Mouse (Mus musculus): ENCODE measurements around the gene Pga5. TPM values are rescaled to one million over a fixed set of nuclear protein-coding genes. Genes with fewer than 3 reads are reported as not detected.

The Pga5 gene
- not detected in 2 replicates for polyA plus RNA-seq (2012; rRNA removed)

GRCm38 (mm10) chr19:10677915-10678771 is at the start of gene Pga5:
TSS of gene Pga5 (minus strand) at chr19:10678071.

DNA sequence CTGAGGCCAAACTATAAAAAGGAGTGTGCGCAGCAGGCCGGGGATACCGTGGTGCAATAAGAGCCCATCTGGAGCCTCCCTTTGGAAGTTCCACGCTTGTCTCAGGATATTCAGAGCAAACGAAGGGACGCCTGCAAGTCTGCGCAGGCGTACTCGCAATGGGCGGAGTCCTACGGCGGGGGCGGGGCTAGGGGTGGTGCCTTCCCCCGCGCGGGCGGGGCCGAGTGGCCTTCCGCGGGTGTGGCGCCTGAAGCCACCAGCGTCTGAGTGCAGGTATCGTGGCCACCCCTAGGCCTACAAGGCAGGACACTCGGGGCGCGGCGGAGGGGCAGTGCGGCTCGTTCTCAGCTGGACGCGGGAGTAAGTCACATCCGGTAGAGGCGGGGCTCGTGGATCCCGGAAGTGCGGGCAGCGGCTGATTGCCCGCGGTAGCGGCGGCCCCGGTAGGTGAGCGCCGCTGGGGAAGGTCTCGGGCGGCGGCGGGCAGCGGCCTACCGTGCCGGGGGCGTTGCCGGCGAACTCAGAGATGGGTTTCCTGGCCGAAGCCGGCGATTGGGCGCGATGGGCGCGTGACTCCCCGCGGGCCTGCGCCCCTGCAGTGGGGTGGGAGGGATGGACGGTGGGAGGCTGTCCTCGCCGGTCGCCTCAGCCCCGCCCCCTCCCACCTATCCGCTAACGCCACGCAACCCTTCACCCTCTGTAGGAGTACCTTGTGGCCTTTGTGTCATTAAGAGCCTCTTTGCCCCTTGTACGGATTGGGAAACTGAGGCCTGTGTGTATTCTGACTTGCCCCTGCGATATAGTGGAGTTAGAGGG is 10.9 kb upstream of the Pga5 start, which contains the start of gene Vps37c:
TSS of gene Vps37c (plus strand) at position 199 of the 816 bp plus-strand sequence.

GRCm38 (mm10) chr19:10634106-10634871 is 43.6 kb downstream of the Pga5 start, which contains the start of gene Vwce:
TSS of gene Vwce (plus strand) at chr19:10634213.

Other genes starting within 250 kb of the Pga5 start
- 0.96 and 1.5 TPM in 2 replicates for gene Lrrc10b, start 220.6 kb downstream of the Pga5 start, polyA plus RNA-seq (2012; rRNA removed)
- gene Ppp1r32, start 195.1 kb downstream of the Pga5 start, polyA plus RNA-seq (2012; rRNA removed), result 0.71 and 0.76 TPM in 2 replicates
- gene Cpsf7, start 152.8 kb downstream of the Pga5 start, polyA plus RNA-seq (2012; rRNA removed), result 99.8 and 116 TPM in 2 replicates
- gene Sdhaf2, start 151.9 kb downstream of the Pga5 start, polyA plus RNA-seq (2012; rRNA removed), result 36.5 and 50.6 TPM in 2 replicates
- 34.4 and 57.1 TPM in 2 replicates for gene Tmem216, start 121.8 kb downstream of the Pga5 start, polyA plus RNA-seq (2012; rRNA removed)
- gene Cyb561a3, start 100.9 kb downstream of the Pga5 start, polyA plus RNA-seq (2012; rRNA removed), result 13.0 and 13.7 TPM in 2 replicates
- 25.9 and 36.4 TPM in 2 replicates for gene Tmem138, start 100.7 kb downstream of the Pga5 start, polyA plus RNA-seq (2012; rRNA removed)
- gene Ddb1, start 72.7 kb downstream of the Pga5 start, polyA plus RNA-seq (2012; rRNA removed), result 283 and 311 TPM in 2 replicates
- 24.1 and 29.3 TPM in 2 replicates for gene Tkfc, start 72.4 kb downstream of the Pga5 start, polyA plus RNA-seq (2012; rRNA removed)
- gene Vwce, start 43.9 kb downstream of the Pga5 start, polyA plus RNA-seq (2012; rRNA removed), result 1.5 and 1.8 TPM in 2 replicates
- gene Vps37c, start 10.7 kb upstream of the Pga5 start, polyA plus RNA-seq (2012; rRNA removed), result 17.6 and 21.7 TPM in 2 replicates
- 0.10 and 0.16 TPM in 2 replicates for gene Cd5, start 60.9 kb upstream of the Pga5 start, polyA plus RNA-seq (2012; rRNA removed)
- gene Cd6, start 152.0 kb upstream of the Pga5 start, polyA plus RNA-seq (2012; rRNA removed), result 0.04 TPM in 1 of 2 replicates, not detected in the other
- gene Slc15a3, start 161.7 kb upstream of the Pga5 start, polyA plus RNA-seq (2012; rRNA removed), result 0.70 and 0.78 TPM in 2 replicates
- gene Tmem132a, start 191.9 kb upstream of the Pga5 start, polyA plus RNA-seq (2012; rRNA removed), result 159 and 188 TPM in 2 replicates
- 29.3 and 43.3 TPM in 2 replicates for gene Tmem109, start 203.9 kb upstream of the Pga5 start, polyA plus RNA-seq (2012; rRNA removed)
- 241 and 313 TPM in 2 replicates for gene Prpf19, start 217.2 kb upstream of the Pga5 start, polyA plus RNA-seq (2012; rRNA removed)
- 0.02 TPM in 1 of 2 replicates, not detected in the other for gene Zp1, start 242.6 kb upstream of the Pga5 start, polyA plus RNA-seq (2012; rRNA removed)

Measured in central nervous system, embryonic 11.5 days (tissue).